Mouse (Mus musculus) bone marrow macrophage, adult 2 months (primary cell): ENCODE measurements around the gene Phactr2.

ENCODE experiments used
- CTCF ChIP-seq: IDR thresholded peaks from 2 replicates; pipeline ENCODE4 v1.5.1; 2012; ENCODE audit warnings: low read depth, mild to moderate bottlenecking, low read length, moderate library complexity
- POLR2A ChIP-seq: IDR thresholded peaks from 2 replicates; pipeline ENCODE4 v1.6.1; 2012; ENCODE audit warnings: mild to moderate bottlenecking, low read depth, low read length, borderline replicate concordance

DNA sequence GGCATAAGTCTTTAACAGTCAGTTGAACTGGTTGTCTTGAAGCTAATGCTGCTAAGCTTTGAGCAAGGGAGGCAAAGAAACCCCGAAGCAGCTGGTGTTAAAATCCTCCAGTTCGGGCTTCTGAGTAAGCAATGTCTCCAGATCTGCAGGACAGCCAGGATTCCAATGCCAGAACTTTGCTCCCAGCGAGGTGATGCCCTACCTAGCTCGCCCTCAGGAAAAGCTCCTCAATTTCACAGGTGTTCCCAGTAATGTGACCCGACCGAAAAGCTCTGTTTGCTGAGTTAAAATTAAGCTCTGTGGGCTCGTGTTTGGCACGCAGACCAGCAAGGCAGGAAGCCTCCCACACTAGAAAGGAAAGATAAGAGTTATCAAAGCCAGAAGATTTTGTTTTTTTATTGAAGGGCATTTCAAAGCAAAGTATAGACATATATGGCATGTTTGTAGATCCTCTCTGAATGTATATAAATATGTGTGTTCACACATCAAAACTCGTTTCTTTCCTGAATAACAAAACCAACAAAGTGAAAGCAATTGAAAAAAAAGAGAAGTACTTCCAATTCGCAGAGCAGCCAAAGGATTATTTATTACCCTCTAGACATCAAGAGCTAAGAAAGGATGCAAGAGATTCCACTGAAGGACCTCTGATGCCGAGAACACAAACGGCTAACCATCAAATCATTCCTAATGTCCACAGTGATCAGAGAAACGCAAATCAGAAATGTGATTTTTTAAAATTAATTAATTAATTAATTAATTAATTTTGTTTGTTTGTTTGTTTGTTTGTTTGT lies 20.8 kb downstream of the Phactr2 start:
- TF ChIP-seq POLR2A (no peak), CTCF (no peak)
